Mouse (Mus musculus) bone marrow macrophage, adult 2 months (primary cell): Measurements from ENCODE around the gene Ufc1. TPM values are rescaled to one million over a fixed set of nuclear protein-coding genes. Genes with fewer than 3 reads are reported as not detected.
"Not testable (repeated sequence)": the region's sequence is repeated elsewhere in the genome, so short reads cannot be mapped to it uniquely, and the experiment has no call there.

Experiments
- H3K27ac ChIP-seq: 2 replicates; pipeline ENCODE4 v1.5.1; 2012; ENCODE audit warnings: low read depth, low read length; ENCODE audit not compliant: insufficient read depth
- H3K4me1 ChIP-seq: 2 replicates; pipeline ENCODE4 v1.6.1; 2012; ENCODE audit warnings: low read length; ENCODE audit not compliant: control insufficient read depth, insufficient read depth
- H3K4me3 ChIP-seq: 2 replicates; pipeline ENCODE4 v1.5.1; 2012; ENCODE audit warnings: mild to moderate bottlenecking, low read length, moderate library complexity; ENCODE audit not compliant: insufficient read depth
- CTCF ChIP-seq: IDR thresholded peaks from 2 replicates; pipeline ENCODE4 v1.5.1; 2012; ENCODE audit warnings: low read depth, mild to moderate bottlenecking, low read length, moderate library complexity
- POLR2A ChIP-seq: IDR thresholded peaks from 2 replicates; pipeline ENCODE4 v1.6.1; 2012; ENCODE audit warnings: mild to moderate bottlenecking, low read depth, low read length, borderline replicate concordance
- polyA plus RNA-seq: library from polyadenylated mRNA; stranded (reverse); fragments of >200 nt; gene quantifications from 2 replicates; pipeline ENCODE4 v1.2.4, GENCODE M21; 2012; ENCODE audit not compliant: missing spikeins, insufficient read depth, insufficient read length

Ufc1 gene
- polyA plus RNA-seq: 97.2 and 100 TPM in 2 replicates

GRCm38 (mm10) chr1:171294298-171295062, at the start of gene Ufc1:
Gene Ufc1 (minus strand): TSS chr1:171295024.
- H3K4me1 ChIP-seq: peaks cover 2% of the 10 kb centered on the region; the same call in 1 of the 2 replicates
- H3K27ac ChIP-seq: peak within 1 kb of the TSS; percentile 88
- TF ChIP-seq POLR2A: no peak
- no peak for TF ChIP-seq CTCF
- peak within 1 kb of the TSS; percentile 68 for H3K4me3 ChIP-seq

GRCm38 (mm10) chr1:171343922-171344677, 49.3 kb upstream of the Ufc1 start:
- TF ChIP-seq CTCF (no peak), POLR2A (no peak)
- Histone ChIP-seq H3K4me3 (no peak overlapping the region), H3K4me1 (peaks cover 32% of the 10 kb centered on the region), H3K27ac (no peak overlapping the region)

DNA sequence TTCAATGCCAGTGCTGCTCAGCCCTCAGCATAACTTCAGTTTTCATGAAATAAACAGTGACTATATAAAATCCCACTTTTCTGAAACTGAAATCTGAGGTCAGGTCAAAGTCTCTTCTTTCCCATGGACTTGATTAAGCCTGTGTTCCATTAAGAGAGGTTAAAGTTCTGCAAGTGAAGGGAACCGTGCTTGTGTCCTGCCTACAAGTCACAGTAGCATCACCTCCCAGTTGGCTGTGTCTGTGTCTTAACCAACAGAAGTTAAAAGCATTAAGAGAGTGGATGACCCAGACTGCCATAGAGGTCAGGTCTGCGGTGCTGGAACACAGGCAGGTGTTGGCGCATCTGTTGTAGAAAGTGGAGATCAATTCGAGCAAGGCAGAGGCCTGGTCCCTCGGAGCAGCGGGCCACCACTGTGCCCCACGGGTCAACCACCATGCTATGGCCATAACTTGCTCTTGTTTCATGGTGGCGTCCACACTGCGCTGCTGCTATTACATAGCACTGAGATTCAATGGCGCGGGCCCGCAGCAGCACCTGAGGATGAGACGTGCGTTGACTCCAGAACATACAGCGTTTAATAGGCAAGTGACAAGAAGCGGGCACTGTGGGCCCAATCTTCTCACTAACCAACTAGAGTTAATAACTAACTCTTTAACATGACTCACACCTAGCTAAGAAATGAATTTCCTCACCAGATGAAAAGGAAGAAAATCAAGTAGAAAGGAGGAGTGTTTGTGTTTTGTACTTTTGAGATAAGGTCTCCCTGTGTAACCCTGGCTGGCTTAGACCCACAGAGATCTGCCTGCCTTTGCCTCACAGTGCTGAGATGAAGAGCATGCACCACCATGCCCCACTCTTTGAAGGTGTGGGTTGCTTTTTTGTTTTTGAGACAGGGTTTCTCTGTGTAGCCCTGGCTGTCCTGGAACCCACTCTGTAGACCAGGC, 47.7 kb upstream of the Ufc1 start:
- Histone ChIP-seq H3K4me1 (peaks cover 20% of the 10 kb centered on the region), H3K27ac (no peak overlapping the region), H3K4me3 (no peak overlapping the region)
- no peak for TF ChIP-seq POLR2A
- no peak for TF ChIP-seq CTCF

GRCm38 (mm10) chr1:171330216-171330560, 35.4 kb upstream of the Ufc1 start:
- peaks cover 27% of the 10 kb centered on the region for H3K4me1 ChIP-seq
- peak overlapping the region; percentile 88 for H3K4me3 ChIP-seq
- peak overlapping the region; percentile 67 for H3K27ac ChIP-seq
- no peak for TF ChIP-seq CTCF
- TF ChIP-seq POLR2A: no peak

DNA sequence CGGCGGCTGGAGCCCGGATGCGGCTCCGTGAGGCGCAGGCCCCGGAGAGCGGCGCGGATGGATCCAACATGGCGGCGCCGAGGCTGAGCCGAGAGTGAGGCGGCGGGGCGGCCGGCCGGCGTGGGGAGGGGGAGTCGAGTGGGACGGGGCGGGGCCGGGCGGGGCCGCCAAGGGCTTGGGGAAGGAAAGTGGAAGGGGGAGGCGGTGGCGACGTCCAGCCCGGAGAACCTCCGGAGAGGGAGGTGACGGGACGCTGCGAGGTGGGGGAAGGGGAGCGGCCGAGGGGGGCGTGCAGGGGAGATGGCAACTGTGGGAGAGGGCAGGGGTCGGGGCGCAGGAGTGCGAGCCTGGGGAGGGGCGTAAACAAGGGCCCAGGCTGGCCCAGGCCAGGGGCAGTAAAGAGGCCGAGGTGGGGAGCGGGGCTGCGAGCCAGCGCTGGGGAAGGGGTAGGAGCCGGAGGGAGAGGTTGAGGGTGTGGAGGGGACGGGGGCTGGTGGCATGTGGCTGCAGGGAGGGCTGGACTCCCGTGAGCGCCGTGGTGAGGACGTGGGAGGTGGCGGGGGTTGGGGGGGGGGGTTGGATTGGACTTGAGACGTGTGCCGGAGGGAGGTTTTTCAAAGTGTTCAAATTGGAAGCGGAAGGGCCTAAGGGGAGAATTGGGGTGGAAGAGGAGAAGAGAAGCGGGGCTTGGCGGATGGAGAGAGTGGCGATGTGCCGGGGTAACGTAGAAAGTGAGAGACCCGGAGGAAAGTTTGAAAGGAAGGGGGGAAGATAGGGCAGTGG, 34.8 kb upstream of the Ufc1 start:
- H3K4me3 ChIP-seq: peak overlapping the region; percentile 88
- peak overlapping the region; percentile 93 for H3K27ac ChIP-seq
- H3K4me1 ChIP-seq: peaks cover 27% of the 10 kb centered on the region
- TF ChIP-seq POLR2A (no peak), CTCF (no peak)

DNA sequence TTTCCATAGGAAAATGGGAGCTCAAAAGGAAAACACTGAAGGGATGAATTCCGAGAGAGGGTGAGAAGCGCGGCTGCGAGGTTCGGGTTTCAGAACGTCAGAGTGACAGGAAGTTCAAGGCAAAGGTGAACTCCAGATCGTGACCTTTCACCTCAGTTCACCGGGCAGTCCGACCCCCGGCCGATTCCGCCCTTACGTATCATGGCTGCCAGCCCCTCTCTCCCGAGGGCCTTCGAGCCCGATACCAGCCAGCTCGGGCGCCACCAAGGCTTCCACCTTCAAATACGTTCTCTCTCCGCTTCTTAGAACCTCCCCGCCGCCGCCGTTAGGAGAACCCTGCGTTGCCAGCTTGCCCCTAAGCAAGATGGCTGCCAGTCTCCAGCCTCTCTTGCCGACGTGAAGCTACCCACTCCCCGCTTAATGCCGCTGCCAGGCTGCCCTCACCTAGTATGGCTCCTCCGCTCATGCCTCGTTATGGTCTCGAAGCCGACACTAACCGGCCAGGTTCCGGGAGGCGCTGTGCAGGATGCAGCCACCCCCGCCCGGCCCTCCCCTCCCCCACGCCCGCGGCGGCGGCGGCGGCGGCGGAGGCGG, 34.1 kb upstream of the Ufc1 start, which contains the start of gene Dedd:
Dedd (plus strand) TSS at position 307 of the 594 bp plus-strand sequence.
- TF ChIP-seq CTCF (no peak), POLR2A (no peak)
- peak within 1 kb of the TSS; percentile 88 for H3K4me3 ChIP-seq
- peaks cover 27% of the 10 kb centered on the region for H3K4me1 ChIP-seq
- H3K27ac ChIP-seq: peak within 1 kb of the TSS; percentile 93

DNA sequence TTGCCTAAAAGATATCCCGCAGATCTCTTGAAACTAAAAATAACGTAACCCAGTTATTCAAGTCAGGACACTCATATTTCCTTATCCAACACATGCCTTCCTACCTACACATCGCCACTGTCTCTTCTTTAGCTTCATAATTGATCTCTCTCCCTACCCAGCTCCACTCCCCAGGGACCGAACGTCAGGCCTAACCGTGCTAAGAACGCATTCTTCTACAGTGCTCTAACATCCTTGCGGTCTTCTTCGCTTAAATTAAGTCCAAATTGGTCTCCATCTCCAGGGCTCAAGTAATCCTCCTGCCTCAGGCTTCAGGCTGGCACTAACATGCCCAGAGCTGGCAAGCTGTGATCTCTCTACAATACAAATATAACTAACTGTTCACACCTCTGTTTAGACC, 33.4 kb upstream of the Ufc1 start:
- Histone ChIP-seq H3K4me3 (peak overlapping the region; percentile 88), H3K27ac (peak overlapping the region; percentile 93), H3K4me1 (peaks cover 27% of the 10 kb centered on the region)
- TF ChIP-seq POLR2A (no peak), CTCF (no peak)

DNA sequence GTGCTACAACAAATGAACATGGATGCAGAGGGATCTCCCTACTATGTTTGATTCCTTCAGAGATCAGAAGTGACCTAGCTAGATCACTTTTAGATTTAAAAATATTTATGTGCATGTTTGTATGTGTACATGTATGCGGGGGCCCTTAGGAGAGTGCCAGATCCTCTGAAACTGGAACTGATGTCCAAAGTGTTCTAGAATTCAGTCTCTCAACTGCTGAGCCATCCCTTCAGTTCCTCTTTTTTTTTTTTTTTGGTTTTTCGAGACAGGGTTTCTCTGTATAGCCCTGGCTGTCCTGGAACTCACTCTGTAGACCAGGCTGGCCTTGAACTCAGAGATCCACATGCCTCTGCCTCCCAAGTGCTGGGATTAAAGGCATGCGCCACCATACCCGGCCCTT, 31.8 kb upstream of the Ufc1 start:
- not testable (repeated sequence) for H3K4me3 ChIP-seq
- Histone ChIP-seq H3K27ac (0 out of 2 replicates have a peak overlapping the region, but pooled peaks have one; percentile 6), H3K4me1 (peaks cover 31% of the 10 kb centered on the region)
